24 mouse cellular contexts compared by ENCODE assay signal in the genomic region with DNA sequence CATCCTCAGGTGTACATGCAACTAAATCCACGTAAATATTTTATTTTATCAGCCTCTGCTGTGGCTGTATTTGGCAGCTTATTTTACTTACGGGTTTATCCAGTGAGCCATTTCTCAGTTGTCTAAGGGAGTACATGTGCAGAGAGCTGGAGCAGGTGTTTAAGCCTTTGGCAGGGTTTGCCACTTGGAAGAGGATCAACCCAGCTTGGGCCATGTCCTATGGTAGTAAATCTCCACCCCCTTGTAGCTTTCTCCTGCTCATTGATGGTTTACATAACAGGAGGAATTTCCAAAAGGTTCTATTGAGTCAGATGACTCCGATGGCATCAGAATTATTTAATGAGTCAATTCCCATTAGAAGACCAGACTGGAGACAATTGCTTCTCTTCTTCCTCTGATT. TPM values are rescaled to one million over a fixed set of nuclear protein-coding genes. Genes with fewer than 3 reads are reported as not detected.
DNase-seq lines count a peak whose midpoint lies in the region; ATAC-seq and TF ChIP-seq lines count a peak whose summit lies in the region.
"Had no signal": no experiment of that assay in that cellular context is flagged by ENCODE, and none has a peak within 500 bp of the region (broad histone marks: within the 10 kb centered on the region; RNA-seq: fewer than 3 reads in every experiment).

No protein-coding gene starts in this region.

- H3K36me3 ChIP-seq in liver, adult 2 months (ENCODE audit: control insufficient read depth, insufficient read depth, low read length) = no peaks in the 10 kb centered on the region
- no peaks in the 10 kb centered on the region for H3K36me3 ChIP-seq in liver, embryonic 12.5 days
- H3K36me3 ChIP-seq in kidney, embryonic 14.5 days (ENCODE audit: control insufficient read depth, insufficient read depth, low read length) = no peaks in the 10 kb centered on the region
- H3K36me3 ChIP-seq: embryonic facial prominence, embryonic 15.5 days; heart, embryonic 13.5 days; hindbrain, embryonic 15.5 days had no signal

- H3K9ac ChIP-seq in liver, adult 2 months (ENCODE audit: low read depth, low read length) = no peak overlapping the region
- H3K9ac ChIP-seq in liver, embryonic 12.5 days = no peak overlapping the region
- H3K9ac ChIP-seq in kidney, embryonic 14.5 days (ENCODE audit: low read depth, low read length) = no peak overlapping the region
- H3K9ac ChIP-seq: embryonic facial prominence, embryonic 15.5 days; heart, embryonic 13.5 days; hindbrain, embryonic 15.5 days had no signal

- H3K4me3 ChIP-seq in liver, adult 2 months (ENCODE audit: insufficient read depth, low read depth, low read length) = no peak overlapping the region
- no peak overlapping the region for H3K4me3 ChIP-seq in liver, embryonic 12.5 days
- no peak overlapping the region for H3K4me3 ChIP-seq in kidney, embryonic 14.5 days (ENCODE audit: low read length)
- H3K4me3 ChIP-seq: embryonic facial prominence, embryonic 15.5 days; erythroblast, embryonic 14.5 days; heart, embryonic 13.5 days; hindbrain, embryonic 15.5 days had no signal

- TF ChIP-seq CTCF in liver, adult 2 months (IDR thresholded peaks at IDR 0.05; ENCODE audit: low read depth, low read length) = no peak
- TF ChIP-seq CTCF in brain, embryonic 14.5 days (IDR thresholded peaks at IDR 0.05; ENCODE audit: borderline replicate concordance, extremely low read depth, insufficient read depth, insufficient read length) = no peak

- TF ChIP-seq POLR2A in liver, adult 2 months (IDR thresholded peaks at IDR 0.05; ENCODE audit: extremely low read depth, insufficient read depth, low read length) = no peak
- TF ChIP-seq POLR2A in brain, embryonic 14.5 days (IDR thresholded peaks at IDR 0.05; ENCODE audit: borderline replicate concordance, extremely low read depth, insufficient read depth, insufficient read length, poor library complexity, severe bottlenecking) = no peak

- no peak overlapping the region for H3K27ac ChIP-seq in liver, adult 2 months (replicated peaks; ENCODE audit: insufficient read depth, low read depth, low read length)
- H3K27ac ChIP-seq in liver, embryonic 12.5 days = no peak overlapping the region
- H3K27ac ChIP-seq in kidney, embryonic 14.5 days (ENCODE audit: low read depth, low read length) = no peak overlapping the region
- H3K27ac ChIP-seq: embryonic facial prominence, embryonic 15.5 days; heart, embryonic 13.5 days; hindbrain, embryonic 15.5 days had no signal

- no peak overlapping the region for H3K4me2 ChIP-seq in liver, embryonic 12.5 days
- H3K4me2 ChIP-seq in kidney, embryonic 14.5 days (replicated peaks; ENCODE audit: low read depth, low read length) = no peak overlapping the region
- H3K4me2 ChIP-seq: embryonic facial prominence, embryonic 15.5 days; heart, embryonic 13.5 days; hindbrain, embryonic 15.5 days had no signal

- DNase-seq in gastrocnemius, adult 18-20 months (ENCODE audit: low spot score) = peak; percentile 63
- DNase-seq in gastrocnemius, postnatal 4 days (ENCODE audit: low spot score in 2 of 2) = no peak
- DNase-seq in liver, adult 2 months (ENCODE audit: extremely low read depth, low read depth, low spot score) = peak; percentile 82
- DNase-seq in brain, embryonic 14.5 days (ENCODE audit: low read depth) = peak; percentile 38
- DNase-seq in gonadal fat pad, adult 2 months (ENCODE audit: low read depth) = peak; percentile 92
- DNase-seq in lung, postnatal 25 days (ENCODE audit: low spot score) = no peak
- DNase-seq: adrenal gland, postnatal 14 days; cerebellum, adult 11 months; cerebellum, adult 8-10 months; cerebellum, postnatal 25 days; heart, adult 11 months; heart, postnatal 36 days had no signal

- no peak for ATAC-seq in liver, embryonic 12.5 days
- no peak for ATAC-seq in kidney, embryonic 14.5 days (ENCODE audit: low FRiP score, low TSS enrichment)
- ATAC-seq: forebrain, embryonic 16.5 days; intestine, embryonic 16.5 days had no signal

- H3K79me2 ChIP-seq in liver, adult 2 months (ENCODE audit: control insufficient read depth, insufficient read depth, low read length) = no peaks in the 10 kb centered on the region

- no peaks in the 10 kb centered on the region for H3K4me1 ChIP-seq in liver, adult 2 months (ENCODE audit: control insufficient read depth, insufficient read depth, low read length)
- no peaks in the 10 kb centered on the region for H3K4me1 ChIP-seq in liver, embryonic 12.5 days
- no peaks in the 10 kb centered on the region for H3K4me1 ChIP-seq in kidney, embryonic 14.5 days (ENCODE audit: control insufficient read depth, insufficient read depth, low read length)
- H3K4me1 ChIP-seq: embryonic facial prominence, embryonic 15.5 days; heart, embryonic 13.5 days; hindbrain, embryonic 15.5 days had no signal

- WGBS in liver, adult 2 months = 36% methylated on average over 3 of the region's 3 CpGs
- 66% methylated on average over 3 of the region's 3 CpGs for WGBS in liver, embryonic 12.5 days (ENCODE audit: insufficient replicate concordance)
- WGBS in kidney, embryonic 14.5 days = 88% methylated on average over 3 of the region's 3 CpGs

- no peaks in the 10 kb centered on the region for H3K27me3 ChIP-seq in liver, adult 2 months (ENCODE audit: control insufficient read depth, insufficient read depth, low read length)
- H3K27me3 ChIP-seq in liver, embryonic 12.5 days (replicated peaks) = no peaks in the 10 kb centered on the region
- H3K27me3 ChIP-seq in kidney, embryonic 14.5 days (ENCODE audit: control insufficient read depth, insufficient read depth, low read length) = no peaks in the 10 kb centered on the region
- H3K27me3 ChIP-seq: embryonic facial prominence, embryonic 15.5 days; heart, embryonic 13.5 days; hindbrain, embryonic 15.5 days had no signal

- H3K9me3 ChIP-seq in liver, embryonic 12.5 days (replicated peaks) = no peaks in the 10 kb centered on the region
- no peaks in the 10 kb centered on the region for H3K9me3 ChIP-seq in kidney, embryonic 14.5 days (ENCODE audit: control insufficient read depth, low read length)
- H3K9me3 ChIP-seq: embryonic facial prominence, embryonic 15.5 days; heart, embryonic 13.5 days; hindbrain, embryonic 15.5 days had no signal

RNA-seq across cellular contexts. Expression of a gene that starts 22.6 kb away (rescaled TPM):
- total RNA-seq in gastrocnemius, adult 18-20 months (2021) = 10 to 100 TPM; 23.7 to 75.9 TPM
- total RNA-seq in gastrocnemius, postnatal 4 days (2021) = 10 to 100 TPM; 31.8 to 43.9 TPM
- 7,708 and 11,486 TPM in 2 replicates for total RNA-seq in liver, adult 2 months (2014; rRNA removed)
- 7,278 and 7,946 TPM in 2 replicates for polyA plus RNA-seq in liver, adult 2 months (2012; rRNA removed)
- polyA plus RNA-seq in liver, embryonic 12.5 days (2016; fragmentation: Nextera tagmentation; extraction: Ambion mirVana) = 52.4 and 56.3 TPM in 2 replicates
- 41.5 and 42.5 TPM in 2 replicates for polyA plus RNA-seq in brain, embryonic 14.5 days (2012; rRNA removed)
- polyA plus RNA-seq in gonadal fat pad, adult 2 months (2012; rRNA removed) = 1,056 and 1,271 TPM in 2 replicates
- 238 and 306 TPM in 2 replicates for polyA plus RNA-seq in kidney, embryonic 14.5 days (2014; fragmentation: Nextera tagmentation; extraction: Ambion mirVana)

RNA-seq across cellular contexts. Expression of a gene that starts 37.8 kb away (rescaled TPM):
- total RNA-seq in gastrocnemius, adult 18-20 months (2021) = 10 to 100 TPM in 1 of 2 experiments, under 1 TPM in 1; 0.73 to 14.0 TPM
- total RNA-seq in gastrocnemius, postnatal 4 days (2021) = not detected
- 0.27 and 1.0 TPM in 2 replicates for total RNA-seq in liver, adult 2 months (2014; rRNA removed)
- polyA plus RNA-seq in liver, adult 2 months (2012; rRNA removed) = 1.1 and 1.5 TPM in 2 replicates
- polyA plus RNA-seq in liver, embryonic 12.5 days (2016; fragmentation: Nextera tagmentation; extraction: Ambion mirVana) = not detected in 2 replicates
- polyA plus RNA-seq in brain, embryonic 14.5 days (2012; rRNA removed) = not detected in 2 replicates
- 0.93 TPM in 1 of 2 replicates, not detected in the other for polyA plus RNA-seq in gonadal fat pad, adult 2 months (2012; rRNA removed)
- not detected in 2 replicates for polyA plus RNA-seq in kidney, embryonic 14.5 days (2014; fragmentation: Nextera tagmentation; extraction: Ambion mirVana)
- total RNA-seq: adrenal gland, postnatal 14 days; ES-E14; heart, postnatal 36 days had no signal
- polyA plus RNA-seq: embryonic facial prominence, embryonic 11.5 days; erythroblast, embryonic 14.5 days; forebrain, embryonic 11.5 days; heart, embryonic 13.5 days; hindbrain, embryonic 11.5 days; hindbrain, embryonic 15.5 days; intestine, embryonic 16.5 days had no signal

Comparison
In these comparisons a context has a peak if more than half of its experiments do, and no peak if none do; other contexts are left out.
1. DNase-seq: peak in gastrocnemius, adult 18-20 months (single experiment), liver, adult 2 months (single experiment), brain, embryonic 14.5 days (single experiment) and gonadal fat pad, adult 2 months (single experiment); none in gastrocnemius, postnatal 4 days (0 of 2) and lung, postnatal 25 days (single experiment).